Mouse (Mus musculus) limb, embryonic 11.5 days (tissue): ENCODE results near the gene Kmt2e. TPM values are rescaled to one million over a fixed set of nuclear protein-coding genes. Genes with fewer than 3 reads are reported as not detected.

ENCODE experiments used
- ATAC-seq: fragments of 200-750 bp; cut with Nextera tagmentation; 2 replicates; pipeline ENCODE4 v1.8.0; 2017; ENCODE audit warnings: low read depth; ENCODE audit not compliant: insufficient number of reproducible peaks, low FRiP score, low TSS enrichment
- DNase-seq: peaks from one replicate; pipeline ENCODE4 v3.0.0-alpha.2; 2015; ENCODE audit warnings: low spot score
- H3K27ac ChIP-seq: fragments of 300-500 bp; sonication (generic); replicated peaks from 2 replicates; pipeline ENCODE4 v1.5.1; 2014; ENCODE audit warnings: low read depth, mild to moderate bottlenecking, low read length
- H3K27me3 ChIP-seq: fragments of 300-500 bp; sonication (generic); 2 replicates; pipeline ENCODE4 v1.6.1; 2014; ENCODE audit warnings: mild to moderate bottlenecking, low read length, mixed read lengths; ENCODE audit not compliant: control insufficient read depth, insufficient read depth
- H3K36me3 ChIP-seq: fragments of 300-500 bp; sonication (generic); 2 replicates; pipeline ENCODE4 v1.6.1; 2014; ENCODE audit warnings: mild to moderate bottlenecking, low read length, moderate library complexity, mixed read lengths; ENCODE audit not compliant: control insufficient read depth, insufficient read depth
- H3K4me1 ChIP-seq: fragments of 300-500 bp; sonication (generic); 2 replicates; pipeline ENCODE4 v1.6.1; 2014; ENCODE audit warnings: low read length, mixed read lengths; ENCODE audit not compliant: control insufficient read depth, insufficient read depth
- H3K4me2 ChIP-seq: fragments of 300-500 bp; sonication (generic); 2 replicates; pipeline ENCODE4 v1.6.1; 2014; ENCODE audit warnings: low read depth, mild to moderate bottlenecking, moderate library complexity; ENCODE audit not compliant: severe bottlenecking
- H3K4me3 ChIP-seq: fragments of 300-500 bp; sonication (generic); 2 replicates; pipeline ENCODE4 v1.5.1; 2014; ENCODE audit warnings: low read depth, low read length
- H3K9ac ChIP-seq: fragments of 300-500 bp; sonication (generic); 2 replicates; pipeline ENCODE4 v1.6.1; 2014; ENCODE audit warnings: mild to moderate bottlenecking, low read length
- H3K9me3 ChIP-seq: fragments of 300-500 bp; sonication (generic); 2 replicates; pipeline ENCODE4 v1.6.1; 2016; ENCODE audit warnings: low read length; ENCODE audit not compliant: control insufficient read depth
- WGBS: fragments of 180-500 bp; shearing (Covaris S2); extraction: QIAGEN DNeasy Blood & Tissue Kit; methylation state at CpG from one replicate; pipeline ENCODE4 v1.1.7; 2014; 5-methylcytosine and 5-hydroxymethylcytosine counted together
- polyA plus RNA-seq: library from polyadenylated mRNA; unstranded; fragments of >200 nt; fragmentation: Nextera tagmentation; extraction: Ambion mirVana; gene quantifications from 2 replicates; pipeline ENCODE4 v1.2.1, GENCODE M21; 2014

The Kmt2e gene
- polyA plus RNA-seq, 1 experiment from 2014 or later = 90.6 TPM

- 95% methylated on average over 12 of the region's 12 CpGs for WGBS
- H3K27ac ChIP-seq = no peak overlapping the region
- no peaks in the 10 kb centered on the region for H3K4me1 ChIP-seq
- no peak for ATAC-seq
- H3K9ac ChIP-seq = no peak overlapping the region
- no peak for DNase-seq
- peaks cover 12% of the 10 kb centered on the region for H3K36me3 ChIP-seq
- no peaks in the 10 kb centered on the region for H3K27me3 ChIP-seq
- H3K9me3 ChIP-seq = no peaks in the 10 kb centered on the region
- no peak overlapping the region for H3K4me2 ChIP-seq
- H3K4me3 ChIP-seq = no peak overlapping the region
Observed at GRCm38 (mm10) chr5:23405666-23406404, 28.4 kb upstream of the Kmt2e start.

- Histone ChIP-seq H3K4me1 (no peaks in the 10 kb centered on the region), H3K27ac (no peak overlapping the region), H3K4me2 (no peak overlapping the region), H3K27me3 (no peaks in the 10 kb centered on the region), H3K4me3 (no peak overlapping the region), H3K9ac (no peak overlapping the region), H3K9me3 (no peaks in the 10 kb centered on the region), H3K36me3 (peaks cover 9% of the 10 kb centered on the region)
- WGBS = 80% methylated on average over 4 of the region's 4 CpGs
- ATAC-seq (no peak), DNase-seq (no peak)
Observed at GRCm38 (mm10) chr5:23406405-23406745, 27.9 kb upstream of the Kmt2e start.

- no peak overlapping the region for H3K4me3 ChIP-seq
- no peaks in the 10 kb centered on the region for H3K9me3 ChIP-seq
- H3K27me3 ChIP-seq = no peaks in the 10 kb centered on the region
- 67% methylated on average over 5 of the region's 5 CpGs for WGBS
- no peak overlapping the region for H3K9ac ChIP-seq
- H3K4me1 ChIP-seq = peaks cover 9% of the 10 kb centered on the region; the same call in 1 of the 2 replicates
- no peak overlapping the region for H3K27ac ChIP-seq
- H3K4me2 ChIP-seq = no peak overlapping the region
- DNase-seq (no peak), ATAC-seq (no peak)
- peaks cover 3% of the 10 kb centered on the region; the same call in 1 of the 2 replicates for H3K36me3 ChIP-seq
Observed at GRCm38 (mm10) chr5:23408106-23408505, 26.1 kb upstream of the Kmt2e start.

GRCm38 (mm10) chr5:23410040-23410717 lies 24.1 kb upstream of the Kmt2e start:
- 82% methylated on average over 9 of the region's 9 CpGs for WGBS
- no peak overlapping the region for H3K9ac ChIP-seq
- H3K4me2 ChIP-seq = no peak overlapping the region
- H3K4me3 ChIP-seq = no peak overlapping the region
- peaks cover 3% of the 10 kb centered on the region; the same call in 1 of the 2 replicates for H3K36me3 ChIP-seq
- H3K9me3 ChIP-seq = no peaks in the 10 kb centered on the region
- no peak overlapping the region for H3K27ac ChIP-seq
- ATAC-seq = no peak
- no peak for DNase-seq
- H3K27me3 ChIP-seq = no peaks in the 10 kb centered on the region
- H3K4me1 ChIP-seq = peaks cover 22% of the 10 kb centered on the region; the same call in 1 of the 2 replicates

- Histone ChIP-seq H3K36me3 (peaks cover 3% of the 10 kb centered on the region; the same call in 1 of the 2 replicates), H3K4me2 (no peak overlapping the region)
- ATAC-seq = no peak
Observed at GRCm38 (mm10) chr5:23410718-23411101, 23.5 kb upstream of the Kmt2e start.

GRCm38 (mm10) chr5:23411640-23412039 lies 22.6 kb upstream of the Kmt2e start:
- H3K4me2 ChIP-seq = no peak overlapping the region
- H3K4me1 ChIP-seq = peaks cover 23% of the 10 kb centered on the region; the same call in 1 of the 2 replicates
- H3K27me3 ChIP-seq = no peaks in the 10 kb centered on the region
- H3K9ac ChIP-seq = no peak overlapping the region
- no peak overlapping the region for H3K4me3 ChIP-seq
- no peak overlapping the region for H3K27ac ChIP-seq
- no peaks in the 10 kb centered on the region for H3K9me3 ChIP-seq
- no peak for DNase-seq
- no peak for ATAC-seq
- H3K36me3 ChIP-seq = peaks cover 3% of the 10 kb centered on the region; the same call in 1 of the 2 replicates
- 85% methylated on average over 10 of the region's 10 CpGs for WGBS

More at GRCm38 (mm10) chr5:23410718-23411101, 23.5 kb upstream of the Kmt2e start:
- H3K27me3 ChIP-seq = no peaks in the 10 kb centered on the region
- H3K4me3 ChIP-seq = no peak overlapping the region
- no peak overlapping the region for H3K27ac ChIP-seq
- no peaks in the 10 kb centered on the region for H3K9me3 ChIP-seq
- no peak overlapping the region for H3K9ac ChIP-seq
- peaks cover 23% of the 10 kb centered on the region; the same call in 1 of the 2 replicates for H3K4me1 ChIP-seq
- no peak for DNase-seq
- WGBS = 79% methylated on average over 2 of the region's 2 CpGs

- Histone ChIP-seq H3K36me3 (peaks cover 3% of the 10 kb centered on the region; the same call in 1 of the 2 replicates), H3K9me3 (no peaks in the 10 kb centered on the region), H3K4me3 (no peak overlapping the region), H3K27ac (no peak overlapping the region), H3K27me3 (no peaks in the 10 kb centered on the region), H3K4me2 (no peak overlapping the region), H3K4me1 (peaks cover 23% of the 10 kb centered on the region; the same call in 1 of the 2 replicates), H3K9ac (no peak overlapping the region)
- ATAC-seq = no peak
- DNase-seq = no peak
- 77% methylated on average over 5 of the region's 5 CpGs for WGBS
Observed at GRCm38 (mm10) chr5:23412247-23412948, 21.8 kb upstream of the Kmt2e start.

GRCm38 (mm10) chr5:23413058-23413457 lies 21.2 kb upstream of the Kmt2e start:
- ATAC-seq (no peak), DNase-seq (no peak)
- Histone ChIP-seq H3K9me3 (no peaks in the 10 kb centered on the region), H3K4me3 (no peak overlapping the region), H3K36me3 (peaks cover 3% of the 10 kb centered on the region; the same call in 1 of the 2 replicates), H3K27ac (no peak overlapping the region), H3K9ac (no peak overlapping the region), H3K27me3 (no peaks in the 10 kb centered on the region), H3K4me1 (peaks cover 26% of the 10 kb centered on the region; the same call in 1 of the 2 replicates), H3K4me2 (no peak overlapping the region)
- WGBS = 57% methylated on average over 4 of the region's 4 CpGs
